Mouse (Mus musculus) olfactory bulb, adult 2 months (tissue): Measurements from ENCODE around the gene Trim65.

Experiments
- CTCF ChIP-seq: fragments of 200-500 bp; IDR thresholded peaks from 2 replicates; pipeline ENCODE4 v1.5.1; 2012; ENCODE audit warnings: low read depth, mild to moderate bottlenecking, low read length, moderate library complexity; ENCODE audit not compliant: insufficient read depth
- POLR2A ChIP-seq: fragments of 200-500 bp; IDR thresholded peaks from 2 replicates; pipeline ENCODE4 v1.6.1; 2012; ENCODE audit warnings: mild to moderate bottlenecking, low read depth, low read length, moderate library complexity; ENCODE audit not compliant: insufficient read depth

GRCm38 (mm10) chr11:116126261-116126660 lies 4.7 kb downstream of the Trim65 start:
- no peak for TF ChIP-seq CTCF
- no peak for TF ChIP-seq POLR2A
